Mouse (Mus musculus) C3H10T1/2 (cell line): ENCODE data around the gene Krt20. TPM values are rescaled to one million over a fixed set of nuclear protein-coding genes. Genes with fewer than 3 reads are reported as not detected.

ENCODE experiments used
- polyA plus RNA-seq, 2 experiments: library from polyadenylated mRNA; unstranded; fragments of >200 nt; fragmentation: generic; extraction: Trizol; gene quantifications; one replicate each; pipeline ENCODE4 v1.2.1; 2012; ENCODE audit warnings: missing spikeins in 2 of 2

Krt20 gene
- not detected for polyA plus RNA-seq

GRCm38 (mm10) chr11:99437972-99438371 lies at the start of gene Krt20:
Krt20 (minus strand) TSS chr11:99438150.

DNA sequence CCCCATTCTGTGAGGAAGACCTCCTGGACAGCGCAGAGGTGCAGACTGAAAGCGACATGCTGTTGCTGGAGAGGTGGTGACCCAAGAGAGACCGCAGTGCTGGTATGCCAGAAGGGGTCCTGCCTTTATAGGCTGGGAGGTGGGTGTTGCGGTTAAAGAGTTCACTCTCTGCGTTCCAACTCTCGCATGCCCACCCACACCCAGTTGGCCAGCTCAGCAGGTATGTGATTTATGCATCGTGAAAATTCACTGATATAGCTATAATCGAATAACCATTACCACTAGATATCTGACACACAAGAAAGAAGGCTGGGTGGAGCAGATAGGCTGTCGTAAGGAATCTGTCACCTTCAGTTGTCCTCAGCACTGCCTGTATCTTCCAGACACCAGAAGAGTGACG lies 15.8 kb downstream of the Krt20 start, which contains the start of gene Krt12:
Gene Krt12 (minus strand): TSS at position 101 of the 400 bp plus-strand sequence.

GRCm38 (mm10) chr11:99389264-99389663 lies 48.7 kb downstream of the Krt20 start, which contains the start of gene Krt10:
Krt10 (minus strand) TSS chr11:99389364.

Other genes with a start within 250 kb of the Krt20 start
- gene Smarce1, start 207.1 kb downstream of the Krt20 start, polyA plus RNA-seq = 100 to 1,000 TPM in 1 of 2 experiments, 10 to 100 TPM in 1; 51.1 to 137 TPM
- gene Krt222, start 194.1 kb downstream of the Krt20 start, polyA plus RNA-seq = under 1 TPM in 1 of 2 experiments, not detected in 1; 0.01 TPM
- not detected for gene Krt24, start 152.9 kb downstream of the Krt20 start, polyA plus RNA-seq
- gene Krt25, start 115.2 kb downstream of the Krt20 start, polyA plus RNA-seq = not detected
- gene Krt26, start 100.2 kb downstream of the Krt20 start, polyA plus RNA-seq = not detected
- gene Krt27, start 87.0 kb downstream of the Krt20 start, polyA plus RNA-seq = not detected
- gene Krt28, start 63.2 kb downstream of the Krt20 start, polyA plus RNA-seq = under 1 TPM in 1 of 2 experiments, not detected in 1; 0.02 TPM
- 1 to 10 TPM; 2.4 to 8.5 TPM for gene Krt10, start 48.8 kb downstream of the Krt20 start, polyA plus RNA-seq
- not detected for gene Krt12, start 15.9 kb downstream of the Krt20 start, polyA plus RNA-seq
- not detected for gene Krt23, start 55.0 kb upstream of the Krt20 start, polyA plus RNA-seq
- not detected for gene Krt39, start 83.2 kb upstream of the Krt20 start, polyA plus RNA-seq
- not detected for gene Krt40, start 105.0 kb upstream of the Krt20 start, polyA plus RNA-seq
- not detected for gene Krtap3-3, start 112.7 kb upstream of the Krt20 start, polyA plus RNA-seq
- gene Krtap3-2, start 118.7 kb upstream of the Krt20 start, polyA plus RNA-seq = not detected
- gene Gm11939, start 121.3 kb upstream of the Krt20 start, polyA plus RNA-seq = not detected
- gene Krtap3-1, start 128.5 kb upstream of the Krt20 start, polyA plus RNA-seq = not detected
- under 1 TPM in 1 of 2 experiments, not detected in 1; 0.06 TPM for gene Krtap1-5, start 142.9 kb upstream of the Krt20 start, polyA plus RNA-seq
- not detected for gene Krtap1-4, start 145.5 kb upstream of the Krt20 start, polyA plus RNA-seq
- not detected for gene Krtap1-3, start 153.2 kb upstream of the Krt20 start, polyA plus RNA-seq
- not detected for gene Krtap9-3, start 160.0 kb upstream of the Krt20 start, polyA plus RNA-seq
- gene Gm11938, start 165.2 kb upstream of the Krt20 start, polyA plus RNA-seq = not detected
- not detected for gene Gm11937, start 172.0 kb upstream of the Krt20 start, polyA plus RNA-seq
- gene Krtap2-4, start 176.7 kb upstream of the Krt20 start, polyA plus RNA-seq = not detected
- gene Gm11562, start 182.3 kb upstream of the Krt20 start, polyA plus RNA-seq = not detected
- gene Krtap4-1, start 190.1 kb upstream of the Krt20 start, polyA plus RNA-seq = not detected
- not detected for gene Krtap4-2, start 196.9 kb upstream of the Krt20 start, polyA plus RNA-seq
- gene Krtap4-7, start 205.9 kb upstream of the Krt20 start, polyA plus RNA-seq = not detected
- not detected for gene Gm11555, start 212.1 kb upstream of the Krt20 start, polyA plus RNA-seq
- not detected for gene Gm11563, start 220.8 kb upstream of the Krt20 start, polyA plus RNA-seq
- gene Krtap4-6, start 227.8 kb upstream of the Krt20 start, polyA plus RNA-seq = not detected